Mouse (Mus musculus) embryo, embryonic 10.5 days (tissue): ENCODE data around the gene Chrnb1.

ENCODE experiments used
- DNase-seq: peaks from one replicate; pipeline ENCODE4 v3.0.0-alpha.2; 2015; ENCODE audit warnings: low spot score

Gene Chrnb1

GRCm38 (mm10) chr11:69804652-69804940 is 8.9 kb upstream of the Chrnb1 start:
- DNase-seq: peak; percentile 26

GRCm38 (mm10) chr11:69803786-69804651 is 8.3 kb upstream of the Chrnb1 start:
- peak; percentile 80 for DNase-seq

DNA sequence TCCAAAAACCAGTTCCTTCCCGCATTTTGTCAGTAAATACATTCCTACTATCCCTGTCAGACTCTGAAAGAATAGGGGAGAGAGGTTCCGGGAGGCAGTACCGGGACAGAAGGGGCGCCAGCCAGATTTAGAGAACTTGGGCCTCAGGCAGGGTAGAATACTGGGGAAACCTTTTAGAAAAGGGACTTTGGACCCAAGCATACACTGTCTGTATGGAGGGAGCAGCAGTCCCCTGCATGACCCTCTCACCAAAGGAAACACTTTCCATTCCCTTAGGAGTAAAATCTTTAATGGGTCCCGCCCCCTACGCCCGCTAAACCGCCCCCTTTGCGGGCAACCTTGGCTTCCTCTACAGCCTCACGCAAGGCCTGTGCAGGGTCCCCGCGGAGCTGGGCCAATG is 7.6 kb upstream of the Chrnb1 start:
- no peak for DNase-seq

DNA sequence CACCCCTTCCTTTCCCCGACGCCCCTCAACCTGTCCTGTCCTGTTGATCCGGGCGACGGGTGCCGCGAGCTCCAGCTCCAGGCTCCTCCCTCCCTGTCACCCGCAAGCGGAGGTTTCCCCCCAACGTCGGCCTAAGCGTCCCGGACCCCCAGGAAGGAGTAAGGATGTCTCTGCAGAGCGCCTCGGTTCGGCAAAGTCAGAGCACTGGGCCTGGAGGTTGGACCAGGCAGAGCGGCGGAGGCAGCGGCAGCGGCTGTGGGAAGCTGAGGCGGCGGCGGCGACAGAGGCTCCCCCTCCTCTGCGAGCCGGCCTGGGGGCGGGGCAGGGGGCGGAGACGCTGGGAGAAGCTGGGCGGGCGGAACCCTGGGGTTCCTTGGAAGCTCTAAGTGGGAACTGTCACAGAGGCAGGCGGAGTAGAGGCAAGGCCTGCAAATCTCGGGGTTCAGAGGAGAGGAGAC is 6.9 kb upstream of the Chrnb1 start:
- DNase-seq: peak; percentile 83

- peak; percentile 11 for DNase-seq
Observed at GRCm38 (mm10) chr11:69801379-69801977, 5.7 kb upstream of the Chrnb1 start, which contains the start of gene Fgf11. Fgf11 (minus strand) TSS chr11:69801857.

GRCm38 (mm10) chr11:69800392-69801197 is 4.9 kb upstream of the Chrnb1 start:
- peak; percentile 85 for DNase-seq

DNA sequence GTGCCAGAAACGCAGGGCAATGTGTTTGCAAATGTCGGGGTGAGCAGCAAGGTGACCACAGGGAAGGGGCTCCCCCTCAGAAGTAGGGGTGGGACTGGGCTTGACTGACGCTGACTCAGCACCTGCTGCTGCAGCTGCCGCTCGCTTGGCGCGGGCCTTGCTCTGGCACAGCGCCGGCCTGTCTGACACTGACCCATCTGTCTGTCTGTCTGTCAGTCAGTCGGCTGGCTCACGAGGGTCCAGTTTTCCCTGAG is 4.3 kb upstream of the Chrnb1 start:
- no peak for DNase-seq

DNA sequence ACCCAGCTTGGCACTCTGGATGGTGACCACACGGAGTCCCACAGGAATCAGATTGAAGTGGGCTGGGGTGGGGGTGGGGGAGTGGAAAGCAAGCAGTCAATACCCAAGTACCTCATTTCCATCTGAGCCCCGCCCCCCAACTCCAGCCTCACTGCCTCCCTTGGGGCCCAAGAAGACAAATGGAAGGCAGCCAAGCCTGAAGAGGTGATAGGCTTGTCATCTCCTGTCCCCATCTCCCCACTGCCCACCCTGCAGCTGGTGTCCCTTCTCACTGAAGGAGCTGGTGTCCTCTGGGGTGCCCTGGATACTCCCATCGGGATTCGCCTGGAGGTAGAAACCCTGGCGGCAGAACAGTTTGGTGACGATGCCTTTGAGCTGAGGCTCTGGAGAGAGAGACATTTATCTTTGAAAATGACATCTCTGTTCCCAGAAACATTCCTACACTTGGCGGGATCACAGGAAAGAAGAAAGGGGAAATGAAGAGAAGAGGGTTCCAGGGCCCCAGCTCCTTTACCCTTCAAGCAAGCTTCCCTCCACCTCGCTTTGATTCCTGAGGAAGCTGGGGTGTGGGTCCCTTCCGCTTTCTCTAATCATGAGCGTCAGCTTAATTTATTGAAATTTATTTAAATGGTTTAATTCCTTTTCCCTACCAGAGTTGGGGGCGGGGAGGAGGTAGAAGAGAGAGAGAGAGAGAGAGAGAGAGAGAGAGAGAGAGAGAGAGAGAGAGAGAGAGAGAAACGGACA is 3.8 kb upstream of the Chrnb1 start:
- peak; percentile 63 for DNase-seq

DNA sequence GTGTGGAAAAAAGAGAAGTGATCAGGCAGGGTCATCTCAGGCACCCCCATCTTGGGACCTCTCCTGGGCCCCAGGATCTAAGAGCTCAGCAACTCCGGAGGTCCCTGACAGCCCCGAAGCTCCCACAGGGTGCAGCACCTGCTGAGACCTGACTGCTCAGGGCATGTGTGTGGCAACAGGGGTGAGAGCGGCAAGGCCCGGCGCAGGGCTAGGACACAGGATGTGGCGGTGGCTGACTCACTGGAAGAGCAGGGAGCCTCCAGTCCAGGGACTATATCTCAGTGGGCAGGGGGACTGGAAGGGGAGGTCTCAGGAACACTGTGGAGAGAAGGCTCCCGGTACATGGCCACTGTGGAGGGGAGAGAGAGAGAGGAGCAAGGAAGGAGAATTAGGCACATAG is 2.2 kb upstream of the Chrnb1 start:
- DNase-seq: no peak

GRCm38 (mm10) chr11:69795983-69796435 is 266 bp upstream of the Chrnb1 start:
- DNase-seq: peak; percentile 27

GRCm38 (mm10) chr11:69793429-69793828 is 2.3 kb downstream of the Chrnb1 start:
- no peak for DNase-seq

GRCm38 (mm10) chr11:69791420-69791819 is 4.3 kb downstream of the Chrnb1 start:
- no peak for DNase-seq

DNA sequence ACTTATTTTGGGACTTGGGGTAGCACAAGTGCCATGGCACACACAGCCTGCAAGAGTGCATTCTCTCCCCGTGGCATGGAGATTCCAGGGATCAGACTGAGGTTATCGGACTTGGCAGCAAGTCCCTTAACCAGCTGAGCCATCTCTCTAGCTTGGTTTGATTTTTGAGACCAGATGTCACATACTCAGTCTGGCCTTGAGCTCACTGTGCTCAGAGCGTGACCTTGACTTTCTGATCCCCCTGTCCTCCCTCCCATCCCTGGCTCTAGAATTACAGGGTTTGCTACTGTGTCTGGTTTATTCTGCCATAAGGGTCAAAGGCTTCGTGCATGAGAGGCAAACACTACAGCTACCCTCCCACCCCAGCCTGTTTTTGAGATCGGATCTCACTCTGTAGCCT is 6.3 kb downstream of the Chrnb1 start:
- no peak for DNase-seq

DNA sequence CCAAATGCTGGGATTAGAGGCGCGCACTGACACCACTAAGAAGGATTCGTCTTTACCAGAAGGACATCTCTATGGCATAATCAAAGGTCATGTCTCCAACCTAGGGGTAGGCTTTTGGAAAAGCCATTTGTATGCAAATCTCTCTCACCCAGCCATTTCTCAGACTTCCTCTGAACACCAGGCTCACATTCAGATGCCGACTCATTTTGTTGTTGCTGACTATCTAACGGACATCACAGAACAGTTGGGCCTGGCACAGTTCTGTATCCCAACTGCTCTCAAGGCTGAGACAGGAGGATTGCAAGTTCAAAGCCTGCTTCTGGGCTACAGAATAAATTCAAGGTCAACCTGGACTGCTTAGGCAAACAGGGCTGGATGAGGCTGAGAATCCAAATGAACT is 8.4 kb downstream of the Chrnb1 start:
- no peak for DNase-seq

DNA sequence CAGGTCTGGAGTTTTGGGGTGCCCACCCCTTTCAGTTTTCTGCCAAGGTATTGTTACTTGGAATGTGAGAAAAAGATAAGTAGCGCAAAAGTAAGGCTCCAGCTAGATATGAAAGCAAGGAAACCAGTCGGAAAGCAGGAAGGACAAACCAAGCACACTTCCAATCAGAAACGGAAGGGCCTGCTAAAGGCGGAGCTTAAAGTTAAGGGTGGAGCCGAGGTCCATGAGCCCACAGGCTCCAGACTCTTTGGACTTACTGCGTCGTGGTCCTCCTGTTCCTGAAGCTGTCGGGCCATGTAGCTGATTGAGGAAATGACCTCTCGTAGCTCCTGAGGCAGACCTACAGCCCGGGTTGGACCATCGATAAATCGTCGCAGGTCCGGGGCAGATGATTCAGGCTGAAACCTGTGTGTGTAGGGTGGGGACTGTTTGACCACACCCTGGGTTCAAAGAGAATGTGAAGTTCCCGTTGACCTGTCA is 10.9 kb downstream of the Chrnb1 start:
- DNase-seq: peak; percentile 33

DNA sequence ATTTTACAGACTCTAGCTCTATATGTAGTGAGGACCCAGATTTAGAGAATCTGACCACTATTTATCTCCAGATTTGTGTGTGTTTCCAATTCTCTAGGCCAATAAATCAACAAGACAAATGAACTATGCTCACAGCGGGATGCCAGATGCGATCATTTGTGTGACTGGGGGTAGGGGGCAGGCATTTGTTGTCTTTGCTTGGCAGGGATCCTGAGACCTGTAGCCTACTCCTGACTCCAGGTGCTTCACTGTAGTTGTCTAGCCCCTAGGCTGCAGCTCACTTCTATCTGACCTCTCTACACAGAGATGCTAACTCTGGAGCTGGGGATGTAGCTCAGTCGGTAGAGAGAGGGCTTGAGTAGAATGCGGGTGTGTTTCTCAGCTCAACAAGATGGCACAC is 13.9 kb downstream of the Chrnb1 start:
- DNase-seq: no peak

DNA sequence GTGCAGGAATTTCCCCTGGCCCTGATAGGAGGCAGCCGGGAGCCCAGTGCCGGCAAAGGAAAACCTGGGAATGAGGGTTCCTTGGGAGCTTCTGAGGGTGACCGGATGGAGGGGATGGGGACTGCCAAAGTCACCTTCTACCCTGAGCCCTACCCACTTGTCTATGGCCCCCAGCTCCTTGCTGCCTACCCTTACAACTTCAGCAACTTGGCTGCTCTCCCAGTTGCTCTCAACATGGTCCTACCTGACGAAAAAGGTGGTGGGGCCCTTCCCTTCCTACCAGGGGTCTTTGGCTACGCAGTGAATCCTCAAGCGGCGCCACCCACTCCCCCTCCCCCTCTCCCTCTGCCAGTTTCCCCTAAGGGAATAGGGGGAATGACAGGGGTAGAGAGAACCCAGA is 16.8 kb downstream of the Chrnb1 start:
- no peak for DNase-seq

GRCm38 (mm10) chr11:69778258-69778982 is 17.3 kb downstream of the Chrnb1 start:
- DNase-seq: no peak

- no peak for DNase-seq
Observed at GRCm38 (mm10) chr11:69777504-69778257, 18.1 kb downstream of the Chrnb1 start.

DNA sequence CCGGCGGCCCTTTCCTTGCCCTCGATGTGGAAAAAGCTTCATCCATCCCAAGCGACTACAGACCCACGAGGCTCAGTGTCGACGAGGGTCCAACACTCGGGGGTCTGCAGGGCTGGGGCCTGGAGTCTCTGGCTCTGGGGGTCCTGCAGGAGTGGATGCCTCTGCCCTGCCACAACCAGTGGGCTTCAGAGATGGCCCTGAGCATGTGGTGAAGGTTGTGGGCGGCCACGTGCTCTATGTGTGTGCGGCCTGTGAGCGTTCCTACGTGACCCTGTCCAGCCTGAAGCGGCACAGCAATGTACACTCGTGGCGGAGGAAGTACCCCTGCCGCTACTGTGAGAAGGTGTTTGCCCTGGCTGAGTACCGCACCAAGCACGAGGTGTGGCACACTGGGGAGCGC is 19.3 kb downstream of the Chrnb1 start:
- DNase-seq: no peak

DNA sequence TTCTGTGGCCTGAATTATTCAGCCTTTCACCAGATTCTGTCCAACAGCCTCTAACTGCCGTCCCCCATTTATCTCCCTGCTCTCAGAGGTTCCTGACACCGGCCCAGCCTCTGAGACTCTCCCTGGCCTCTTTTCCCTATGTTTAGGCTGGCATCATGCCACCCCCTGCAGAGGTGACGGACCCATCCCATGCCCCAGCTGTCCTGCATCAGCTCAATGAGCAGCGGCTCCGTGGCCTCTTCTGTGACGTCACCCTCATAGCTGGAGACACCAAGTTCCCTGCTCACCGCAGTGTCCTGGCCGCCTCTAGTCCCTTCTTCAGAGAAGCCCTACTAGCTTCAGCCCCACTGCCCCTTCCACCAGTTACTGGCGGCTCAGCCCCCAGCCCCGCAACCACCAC is 20.0 kb downstream of the Chrnb1 start:
- DNase-seq: no peak
